Mouse (Mus musculus): ENCODE data around the gene Tpbgl.

The Tpbgl gene

DNA sequence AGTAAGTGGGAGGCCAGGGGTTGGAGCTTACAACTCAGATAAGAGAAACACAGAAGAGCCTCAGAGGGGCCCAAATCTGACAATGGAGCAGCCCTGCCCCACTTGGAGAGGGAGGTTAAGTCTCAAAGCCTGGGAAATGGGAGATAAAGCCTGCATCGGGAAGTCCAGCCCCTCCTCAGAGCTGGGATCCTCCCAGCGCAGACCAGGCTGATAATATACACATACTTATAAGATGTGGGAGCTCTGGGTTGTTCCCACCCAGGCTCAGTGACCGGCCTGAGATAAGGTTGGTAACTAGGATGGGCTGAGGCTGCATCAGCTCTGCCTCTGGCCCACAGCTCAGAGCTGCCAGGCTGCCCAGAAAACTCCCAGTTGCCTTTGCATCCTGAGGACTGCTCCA is 15.2 kb upstream of the Tpbgl start:
- DNase-seq (ENCODE audit: low spot score): no peak

DNA sequence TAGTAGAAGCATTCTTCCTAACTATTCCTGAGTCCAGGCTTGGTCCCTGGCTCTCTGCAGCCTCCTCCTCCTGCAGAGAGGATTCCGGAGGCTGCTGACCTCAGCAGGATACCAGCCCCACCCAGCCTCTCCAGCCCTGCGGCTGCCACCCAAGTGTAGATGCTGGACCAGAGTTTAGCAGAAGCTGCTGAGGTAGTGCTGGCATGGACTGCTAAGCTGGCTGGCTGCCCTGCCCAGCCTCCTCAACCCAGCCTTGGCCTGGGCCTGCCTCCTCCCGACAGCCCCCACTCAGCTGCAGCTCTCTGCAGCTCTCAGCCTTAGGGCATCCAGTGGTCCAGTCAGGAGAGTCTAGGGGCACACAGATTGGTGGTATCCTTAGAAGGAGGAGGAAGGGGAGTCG is 14.3 kb upstream of the Tpbgl start:
- DNase-seq (ENCODE audit: low spot score): peak; percentile 62

DNA sequence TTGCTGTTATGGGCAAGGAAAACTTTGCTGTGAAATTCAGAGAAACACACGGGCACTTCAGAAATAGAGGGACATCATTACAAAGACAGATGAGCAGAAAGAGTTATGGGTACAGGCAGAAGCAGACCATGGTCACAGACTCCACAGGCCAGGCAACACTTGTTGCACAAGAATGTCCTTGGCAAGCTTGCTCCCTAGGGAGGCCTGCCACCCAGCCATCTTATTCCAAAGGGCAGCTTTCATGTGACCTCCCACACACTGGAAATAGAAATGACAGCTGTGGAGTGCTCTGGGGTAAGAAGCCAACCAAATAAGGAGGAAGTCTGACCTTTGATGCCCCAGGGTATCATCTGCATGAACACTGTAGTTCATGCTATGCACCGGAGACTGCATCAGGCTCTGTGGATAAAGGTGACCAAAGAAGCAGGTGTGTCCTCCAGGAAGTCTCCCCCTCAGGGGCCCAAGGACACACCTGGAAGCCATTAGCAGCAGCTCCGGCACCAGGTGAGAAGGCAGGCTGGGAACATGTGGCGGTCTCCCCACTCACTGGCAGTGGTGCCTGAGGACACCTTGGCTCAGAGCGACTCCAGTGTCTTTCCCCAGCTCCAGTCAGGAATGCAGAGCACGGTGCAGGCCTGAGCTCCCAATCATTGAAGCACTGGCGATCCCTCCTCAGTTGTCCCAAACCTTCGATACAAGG is 7.2 kb upstream of the Tpbgl start:
- no peak for DNase-seq (ENCODE audit: low spot score)

DNA sequence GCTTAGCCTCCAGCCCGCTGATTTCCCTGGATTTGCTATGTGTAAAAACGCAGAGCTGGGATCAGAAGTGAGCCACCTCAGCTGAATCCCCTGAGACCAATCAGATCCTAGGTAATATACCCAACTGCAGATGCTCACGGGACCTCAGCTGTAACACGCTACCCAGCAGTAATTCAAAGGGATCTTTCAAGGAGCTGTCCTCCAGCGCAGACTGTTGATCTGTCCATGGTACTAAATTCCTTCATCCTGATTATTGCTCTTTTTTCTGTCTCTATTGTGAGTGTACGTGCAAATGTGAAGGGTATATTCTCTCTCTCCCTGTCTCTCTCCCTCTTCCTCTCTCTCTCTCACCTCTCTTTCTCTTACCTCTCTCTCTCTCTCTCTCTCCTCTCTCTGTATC is 5.4 kb upstream of the Tpbgl start:
- no peak for DNase-seq (ENCODE audit: low spot score)

DNA sequence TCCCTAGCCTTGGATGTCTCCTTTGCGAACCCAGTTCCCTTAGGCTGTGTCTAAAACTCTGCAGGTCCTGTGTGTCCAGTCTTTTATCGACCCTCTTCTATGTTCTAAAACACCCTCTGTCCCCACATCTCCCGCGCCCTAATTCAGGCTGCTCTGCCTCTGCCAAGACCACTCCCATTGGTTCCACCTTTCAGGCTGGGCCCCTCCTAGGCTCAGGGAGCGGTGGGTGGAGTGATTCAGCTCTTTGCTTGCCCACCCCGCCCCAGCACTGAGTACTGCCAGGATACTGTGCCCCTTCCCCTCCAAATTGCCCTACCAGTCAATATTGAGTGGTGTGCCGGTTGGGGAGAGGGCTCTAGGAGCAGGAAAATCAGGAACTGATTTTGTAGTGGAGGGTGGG is 463 bp upstream of the Tpbgl start:
- DNase-seq (ENCODE audit: low spot score): no peak

DNA sequence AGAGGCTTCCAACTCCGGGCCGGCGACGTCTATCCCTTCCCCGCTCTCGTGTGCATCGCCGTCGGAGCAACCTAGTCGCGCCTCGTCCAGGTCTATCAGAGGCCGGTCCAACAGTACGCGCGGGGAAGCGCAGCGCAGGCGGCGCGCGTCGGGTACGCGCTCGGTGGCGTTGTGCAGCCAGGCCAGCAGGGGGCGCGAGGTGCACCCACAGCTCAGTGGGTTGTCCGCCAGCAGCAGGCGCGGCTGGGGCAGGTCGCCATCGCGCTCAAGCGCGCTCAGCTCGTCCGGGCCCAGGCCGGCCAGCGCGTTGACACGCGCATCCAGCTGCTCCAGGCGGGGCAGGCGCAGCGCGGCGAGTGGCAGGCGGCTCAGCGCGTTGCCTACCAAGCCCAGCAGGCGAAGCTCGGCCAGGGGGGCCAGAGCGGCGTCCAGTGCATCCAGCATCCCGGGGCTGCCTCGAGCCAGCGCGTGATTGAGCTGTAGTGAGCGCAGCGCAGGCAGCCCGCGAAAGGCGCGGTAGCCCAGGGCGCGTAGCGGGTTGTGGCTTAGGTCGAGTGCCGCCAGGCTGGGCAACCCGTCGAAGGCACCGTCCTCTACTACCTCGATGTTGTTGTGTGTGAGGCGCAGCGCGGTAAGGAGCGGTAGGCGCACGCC is 1.1 kb downstream of the Tpbgl start:
- DNase-seq (ENCODE audit: low spot score): peak; percentile 94

DNA sequence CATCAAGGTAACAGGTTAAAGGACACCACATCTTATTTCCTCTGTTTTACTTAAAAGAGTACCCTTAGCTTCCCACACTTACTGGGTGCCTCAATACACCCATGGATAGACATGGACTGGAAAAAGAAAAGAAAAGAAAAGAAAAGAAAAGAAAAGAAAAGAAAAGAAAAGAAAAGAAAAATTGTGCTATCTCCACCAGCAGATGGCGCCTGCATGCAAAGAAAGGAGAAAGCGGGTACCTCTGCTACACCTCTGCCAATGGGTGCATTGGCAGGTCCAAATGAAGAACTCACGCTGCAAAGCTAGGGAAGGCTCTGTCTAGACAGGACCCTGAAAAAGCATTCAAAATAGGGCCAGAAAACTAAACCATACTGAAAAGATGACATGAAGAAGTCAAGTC is 8.0 kb downstream of the Tpbgl start:
- peak; percentile 65 for DNase-seq (ENCODE audit: low spot score)

DNA sequence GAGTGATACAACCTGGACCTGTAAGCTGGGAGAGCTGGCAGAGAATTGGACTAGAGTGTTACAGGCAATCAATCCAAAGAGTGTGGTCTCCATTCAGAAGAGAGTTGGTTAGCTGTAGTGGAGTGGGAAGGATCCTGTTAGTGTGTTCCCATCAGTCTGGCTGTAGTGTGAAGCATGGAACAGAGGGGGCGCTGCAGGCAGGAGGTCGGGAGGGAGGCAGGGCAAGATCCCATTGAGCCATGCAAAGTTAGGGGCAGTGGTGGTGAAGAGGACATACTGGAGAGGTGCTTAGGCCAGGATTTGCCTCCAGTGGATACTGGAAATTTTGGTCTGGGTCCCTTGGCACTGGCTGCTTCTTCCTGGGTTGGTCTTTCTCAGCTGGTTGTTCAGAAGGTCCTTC is 8.6 kb downstream of the Tpbgl start:
- no peak for DNase-seq (ENCODE audit: low spot score)

DNA sequence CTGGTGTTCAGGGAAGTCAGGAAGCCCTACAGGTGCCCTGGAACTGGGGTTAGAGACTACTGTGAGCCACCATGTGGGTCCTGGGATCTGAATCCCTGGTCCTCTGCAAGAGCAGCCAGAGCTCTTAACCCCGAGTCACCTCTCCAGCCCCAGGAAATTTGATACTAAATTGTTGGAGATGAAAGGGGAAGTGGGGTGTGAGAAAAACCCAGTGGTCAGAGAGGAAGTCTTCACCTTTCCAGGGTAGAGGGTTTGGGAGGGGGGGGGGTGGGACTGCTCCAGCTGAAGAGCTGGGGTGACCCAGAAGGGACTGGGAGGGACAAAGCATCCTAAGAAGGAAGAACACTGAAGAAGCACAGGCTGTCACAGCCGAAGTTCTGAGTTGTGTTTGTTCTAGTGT is 19.3 kb downstream of the Tpbgl start:
- no peak for DNase-seq (ENCODE audit: low spot score)

DNA sequence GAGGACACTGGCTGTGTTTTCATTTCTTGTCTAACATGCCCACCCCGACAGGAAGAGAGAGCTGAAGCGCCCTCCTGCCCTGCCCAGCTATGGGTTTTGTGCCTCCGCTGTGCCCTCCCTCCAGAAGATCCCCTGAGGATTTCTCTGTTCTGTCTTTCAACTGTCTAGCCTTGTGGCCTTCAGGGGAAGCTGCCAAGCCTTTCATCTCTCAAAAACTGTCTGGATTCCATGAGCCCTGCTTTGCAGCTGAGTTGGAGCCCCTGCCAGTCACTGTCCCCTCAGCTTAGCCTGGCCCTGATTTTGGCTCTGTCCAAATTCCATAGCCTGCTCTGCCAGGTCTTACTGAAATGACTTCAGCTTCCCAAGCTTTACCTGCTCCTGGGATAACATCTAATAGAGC is 20.1 kb downstream of the Tpbgl start:
- DNase-seq (ENCODE audit: low spot score): no peak

DNA sequence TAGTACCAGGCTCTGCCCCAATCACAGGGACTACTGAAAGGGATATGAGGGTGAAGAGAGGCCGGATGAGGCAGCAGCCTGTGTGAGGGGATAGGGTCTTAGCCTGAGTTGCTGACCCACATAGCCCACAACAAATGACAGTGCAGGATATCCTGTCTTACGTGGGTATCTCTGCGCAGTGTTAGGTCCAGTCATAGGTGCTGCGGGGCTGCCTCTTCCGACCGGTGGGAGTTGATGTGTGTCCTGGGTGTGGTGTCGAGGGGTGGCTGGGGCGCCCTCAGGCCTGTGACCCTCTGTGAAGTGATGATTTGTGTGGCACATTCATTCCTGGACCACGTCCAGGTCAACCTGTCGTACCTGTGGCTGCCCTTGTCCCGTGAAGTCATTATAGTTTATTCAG is 20.6 kb downstream of the Tpbgl start:
- DNase-seq (ENCODE audit: low spot score): no peak

DNA sequence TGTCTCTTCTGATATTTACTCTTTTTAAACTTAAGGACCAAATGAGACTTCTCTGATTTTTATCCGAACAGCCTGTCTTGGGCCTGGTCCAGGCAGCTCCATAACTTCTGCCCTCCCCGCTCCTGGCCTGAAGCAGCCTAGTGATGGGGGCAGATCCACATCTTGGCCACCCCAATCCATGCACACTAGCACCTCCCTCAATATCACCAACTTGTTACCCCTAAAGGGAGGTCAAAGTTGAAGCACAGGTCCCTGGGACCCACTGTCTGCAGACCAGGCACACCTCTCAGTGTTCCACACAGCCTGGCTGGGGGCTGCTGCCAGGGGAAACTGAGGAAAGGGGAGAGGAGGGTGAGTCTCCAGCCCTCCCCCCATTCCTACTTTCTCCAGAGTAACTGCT is 21.8 kb downstream of the Tpbgl start:
- DNase-seq (ENCODE audit: low spot score): no peak

DNA sequence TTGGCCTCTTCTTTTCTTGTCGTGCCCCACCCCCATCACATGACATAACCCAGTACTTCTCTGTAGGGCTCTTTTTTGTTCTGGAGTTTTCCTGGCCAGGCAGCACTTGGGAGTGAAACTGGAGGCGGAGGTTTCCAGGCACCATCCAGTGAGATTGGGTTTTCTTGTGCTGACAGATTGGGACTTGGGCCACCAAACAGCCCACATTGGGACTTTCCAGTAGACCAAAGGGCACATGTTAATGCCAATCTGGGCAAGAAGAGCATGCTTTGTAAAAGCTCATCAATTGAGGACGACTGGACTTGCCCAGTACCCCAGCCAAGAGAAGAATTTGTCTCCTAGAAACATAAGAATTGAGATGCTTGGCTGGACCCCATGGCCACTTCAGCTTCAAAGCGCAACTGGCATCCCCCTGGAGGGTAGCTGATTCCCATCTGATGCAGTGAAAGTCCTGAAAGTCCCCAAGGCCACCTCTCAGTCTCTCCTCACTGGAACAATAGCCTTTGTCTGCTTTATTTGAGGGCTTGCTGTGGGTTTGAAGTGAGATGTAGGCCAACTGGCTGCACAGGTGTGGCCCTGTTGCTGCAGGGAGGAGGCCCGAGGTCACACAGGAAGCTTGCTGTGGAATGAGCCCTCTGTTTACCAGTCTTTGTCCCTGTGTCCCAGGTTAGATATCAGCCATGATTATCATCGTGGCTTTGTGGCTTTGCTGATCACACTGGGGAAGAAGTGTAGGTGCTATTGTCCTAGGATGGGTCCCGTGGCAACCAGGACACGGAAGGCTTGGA is 22.8 kb downstream of the Tpbgl start:
- no peak for DNase-seq (ENCODE audit: low spot score)

DNA sequence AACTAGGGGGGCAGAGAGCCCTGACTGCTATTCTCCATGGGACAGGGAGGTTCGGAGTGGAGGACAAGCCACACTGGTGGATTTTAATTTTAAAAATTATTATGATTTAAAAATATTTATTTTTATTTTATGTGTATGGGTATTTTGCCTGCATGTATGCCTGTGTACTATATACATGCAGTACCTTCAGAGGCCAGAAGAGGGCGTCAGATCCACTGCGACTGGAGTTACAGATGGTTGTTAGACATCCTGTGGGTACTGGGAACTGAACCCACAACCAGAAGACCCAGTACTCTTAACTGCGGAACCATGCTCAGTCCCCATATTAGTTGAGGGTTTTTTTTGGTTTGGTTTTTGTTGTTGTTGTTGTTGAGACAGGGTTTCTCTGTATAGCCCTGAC is 28.2 kb downstream of the Tpbgl start:
- DNase-seq (ENCODE audit: low spot score): no peak

DNA sequence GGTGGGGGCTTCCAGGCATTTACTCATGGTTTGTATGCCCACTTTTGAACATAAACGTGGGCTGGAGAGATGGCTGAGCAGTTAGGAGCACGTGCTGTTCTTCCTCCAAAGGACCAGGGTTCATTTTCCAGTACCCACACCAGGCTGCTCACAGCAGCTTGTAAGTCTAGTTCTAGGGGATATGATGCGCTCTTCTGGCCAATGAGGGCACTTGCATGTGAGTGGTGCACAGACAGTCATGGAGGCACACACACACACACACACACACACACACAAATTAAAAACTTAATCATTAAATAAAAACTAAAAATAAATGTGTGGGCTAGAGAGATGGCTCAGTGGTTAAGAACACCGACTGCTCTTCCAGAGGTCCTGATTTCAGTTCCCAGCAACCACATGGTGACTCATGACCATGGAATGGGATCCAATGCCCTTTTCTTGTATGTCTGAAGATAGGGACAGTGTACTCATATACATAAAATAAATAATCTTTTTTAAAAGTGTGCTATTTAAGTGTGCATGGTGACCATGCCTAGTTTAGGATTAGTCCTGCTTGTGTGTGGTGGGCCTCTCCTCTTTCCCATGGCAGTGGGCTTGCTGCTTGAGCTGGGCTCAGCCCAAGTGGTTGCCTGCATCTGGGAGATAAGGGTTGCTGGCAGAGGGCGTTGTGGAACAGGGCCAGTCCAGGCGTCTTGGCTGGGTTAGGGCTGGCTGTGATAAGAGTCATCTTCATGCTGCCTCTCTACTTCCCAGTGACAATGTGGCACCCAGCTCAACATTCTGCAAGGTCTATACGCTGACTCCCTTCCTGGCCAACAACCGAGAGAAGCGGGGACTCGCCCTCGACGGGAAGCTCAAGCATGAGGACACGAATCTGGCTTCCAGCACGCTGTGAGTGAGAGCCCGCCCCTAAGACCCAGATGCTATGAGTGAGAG is 32.8 kb downstream of the Tpbgl start:
- DNase-seq (ENCODE audit: low spot score): no peak

DNA sequence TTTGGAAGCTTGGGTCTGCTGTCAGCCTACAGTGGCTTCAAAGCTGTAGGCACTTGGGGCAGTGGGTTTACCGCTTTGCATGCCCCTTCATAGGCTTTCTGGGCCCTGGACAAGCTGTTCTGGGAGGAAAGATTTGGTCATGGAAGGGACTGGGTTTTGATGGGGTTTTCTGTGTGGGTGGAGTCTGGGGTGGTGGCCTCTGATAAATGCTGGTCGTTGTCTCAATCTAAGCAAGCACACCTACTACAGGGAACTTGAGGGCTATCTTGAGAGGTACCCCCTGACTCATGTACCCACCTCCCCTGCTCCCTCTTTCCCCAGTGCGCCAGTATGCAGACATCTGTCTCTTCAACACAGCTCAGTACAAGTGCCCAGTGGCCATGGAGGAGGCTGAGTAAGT is 34.2 kb downstream of the Tpbgl start:
- no peak for DNase-seq (ENCODE audit: low spot score)

DNA sequence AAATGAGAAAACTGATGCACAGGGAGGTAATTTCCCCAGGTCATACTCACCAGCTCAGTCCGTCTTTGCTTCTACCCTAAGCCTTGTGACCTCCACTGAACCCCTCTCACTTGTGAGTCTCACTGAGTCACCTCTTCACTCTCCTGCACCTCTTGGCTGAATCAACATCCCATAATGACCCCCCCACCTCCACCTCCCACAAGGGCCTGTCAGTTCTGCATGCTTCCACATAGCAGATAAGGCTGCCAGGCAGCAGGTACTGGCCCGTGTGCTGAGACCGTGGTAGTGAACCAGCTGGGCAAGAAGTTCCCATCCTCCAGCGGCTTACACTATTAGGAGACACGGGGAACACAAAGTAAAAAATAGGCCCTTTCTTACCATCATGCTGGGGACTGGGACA is 36.3 kb downstream of the Tpbgl start:
- no peak for DNase-seq (ENCODE audit: low spot score)

DNA sequence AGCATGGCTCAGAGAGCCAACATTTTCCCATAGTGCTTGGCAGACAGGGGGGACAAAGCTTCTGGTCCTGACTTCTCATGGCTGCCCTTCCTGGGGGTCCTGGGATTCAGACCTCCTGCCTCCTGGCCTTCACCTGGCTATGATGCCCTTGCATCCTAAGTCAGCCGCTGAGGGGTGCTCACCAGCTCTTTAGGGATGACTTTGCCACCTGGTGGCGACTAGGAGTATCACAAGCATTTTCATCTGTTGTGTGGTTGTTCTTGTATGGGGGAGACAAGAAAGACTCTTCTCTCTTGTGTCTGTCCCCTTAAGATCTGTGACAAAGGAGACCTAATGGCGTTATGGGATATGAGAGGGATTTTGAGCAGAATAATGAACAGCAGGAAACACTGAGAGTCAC is 36.8 kb downstream of the Tpbgl start:
- DNase-seq (ENCODE audit: low spot score): peak; percentile 84

DNA sequence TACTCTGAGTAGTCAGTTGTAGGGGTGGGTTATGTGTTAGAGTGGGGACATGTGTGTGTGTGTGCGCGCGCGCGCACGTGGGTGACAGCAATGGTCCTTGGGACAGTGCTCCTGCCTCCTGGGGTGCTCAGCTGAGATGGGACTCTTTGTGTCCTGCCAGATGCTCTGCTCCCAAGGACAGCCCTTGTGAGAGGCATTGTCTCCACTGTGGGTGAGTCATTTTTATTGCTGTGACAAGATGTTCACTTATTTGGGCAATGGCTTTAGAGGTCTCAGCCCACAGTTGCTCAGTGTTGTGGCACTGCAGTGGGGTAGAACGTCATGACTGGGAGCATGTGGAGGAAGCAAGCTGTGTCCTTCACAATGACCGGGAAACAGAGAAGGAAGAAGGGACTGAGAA is 40.9 kb downstream of the Tpbgl start:
- DNase-seq (ENCODE audit: low spot score): no peak

DNA sequence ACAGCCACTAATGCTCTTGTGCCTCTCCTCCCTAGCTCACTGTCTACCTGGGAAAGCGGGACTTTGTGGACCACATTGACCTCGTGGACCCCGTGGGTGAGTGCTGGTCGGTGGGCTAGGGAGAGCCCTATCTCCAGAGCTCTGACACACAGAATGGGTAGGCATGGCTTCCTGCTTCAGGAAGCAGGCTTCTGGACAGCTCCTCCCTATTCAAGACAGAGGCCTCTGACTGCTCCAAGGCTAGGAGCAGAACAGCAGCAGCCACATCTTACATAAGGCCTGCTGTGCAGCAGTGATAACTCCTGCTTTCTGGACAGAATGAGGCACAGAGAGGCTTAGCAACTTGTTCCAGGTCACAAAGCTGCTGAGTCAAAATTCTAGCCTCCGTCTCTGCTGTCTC is 43.3 kb downstream of the Tpbgl start:
- DNase-seq (ENCODE audit: low spot score): no peak

DNA sequence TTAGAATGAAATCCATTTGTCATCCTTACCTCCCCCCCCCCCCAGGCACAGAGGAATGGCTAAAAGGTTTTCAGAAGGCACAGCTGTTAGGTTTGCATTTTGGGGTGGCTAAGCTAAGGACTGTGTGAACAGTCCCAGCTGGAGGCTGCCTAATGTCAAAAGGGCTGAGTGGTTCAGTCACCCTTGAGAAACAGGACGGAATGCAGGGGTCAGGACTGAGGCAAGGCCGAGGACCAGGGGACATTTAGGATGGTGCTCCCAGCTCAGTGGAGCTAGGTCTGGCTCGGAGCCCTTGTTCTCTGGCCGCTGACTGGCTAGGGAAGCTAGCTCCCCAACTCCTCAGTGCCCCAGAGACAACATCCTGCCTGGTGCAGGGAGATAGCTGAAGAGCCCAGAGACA is 44.0 kb downstream of the Tpbgl start:
- no peak for DNase-seq (ENCODE audit: low spot score)

DNA sequence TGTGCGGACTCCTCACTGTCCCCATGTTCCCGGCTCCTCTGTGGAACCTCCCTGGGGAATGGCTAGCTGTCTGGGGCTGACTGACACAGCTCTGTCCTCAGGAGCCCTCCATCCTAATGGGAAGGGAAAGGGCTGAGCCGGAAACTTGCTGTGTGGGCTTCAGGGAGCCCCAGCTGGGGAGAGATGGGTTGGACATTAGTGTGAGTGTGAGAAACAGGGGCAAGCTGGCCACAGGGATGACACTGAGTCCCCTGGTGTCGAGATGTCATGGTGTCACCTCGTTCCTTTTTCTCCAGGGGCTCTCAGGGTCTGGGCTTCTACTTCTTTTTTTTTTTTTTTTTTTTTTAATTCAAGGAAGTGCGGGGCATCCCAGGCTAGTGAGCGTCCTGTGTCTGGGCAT is 44.6 kb downstream of the Tpbgl start:
- DNase-seq (ENCODE audit: low spot score): no peak

Data from testis, postnatal 10 days (tissue).